Mouse (Mus musculus): ENCODE data around the gene Slc44a1. TPM values are rescaled to one million over a fixed set of nuclear protein-coding genes. Genes with fewer than 3 reads are reported as not detected.

Slc44a1 gene
- polyA plus RNA-seq, 1 experiment = 13.9 TPM

GRCm38 (mm10) chr4:53544889-53545288, 104.7 kb downstream of the Slc44a1 start:
- DNase-seq (ENCODE audit: low read depth) = no peak
- no peak for TF ChIP-seq POLR2A (IDR thresholded peaks at IDR 0.05; ENCODE audit: borderline replicate concordance, extremely low read depth, insufficient read depth, insufficient read length, poor library complexity, severe bottlenecking)
- TF ChIP-seq CTCF (IDR thresholded peaks at IDR 0.05; ENCODE audit: borderline replicate concordance, extremely low read depth, insufficient read depth, insufficient read length) = no peak

- DNase-seq (ENCODE audit: low read depth) = no peak
- TF ChIP-seq POLR2A (IDR thresholded peaks at IDR 0.05; ENCODE audit: borderline replicate concordance, extremely low read depth, insufficient read depth, insufficient read length, poor library complexity, severe bottlenecking) (no peak), CTCF (IDR thresholded peaks at IDR 0.05; ENCODE audit: borderline replicate concordance, extremely low read depth, insufficient read depth, insufficient read length) (no peak)
These were observed 107.2 kb downstream of the Slc44a1 start for GRCm38 (mm10) chr4:53547381-53547780.

GRCm38 (mm10) chr4:53549375-53549774, 109.2 kb downstream of the Slc44a1 start:
- DNase-seq (ENCODE audit: low read depth) = peak; percentile 61
- TF ChIP-seq CTCF (IDR thresholded peaks at IDR 0.05; ENCODE audit: borderline replicate concordance, extremely low read depth, insufficient read depth, insufficient read length) = no peak
- no peak for TF ChIP-seq POLR2A (IDR thresholded peaks at IDR 0.05; ENCODE audit: borderline replicate concordance, extremely low read depth, insufficient read depth, insufficient read length, poor library complexity, severe bottlenecking)

GRCm38 (mm10) chr4:53564618-53565017, 124.4 kb downstream of the Slc44a1 start:
- no peak for DNase-seq (ENCODE audit: low read depth)
- no peak for TF ChIP-seq POLR2A (IDR thresholded peaks at IDR 0.05; ENCODE audit: borderline replicate concordance, extremely low read depth, insufficient read depth, insufficient read length, poor library complexity, severe bottlenecking)
- TF ChIP-seq CTCF (IDR thresholded peaks at IDR 0.05; ENCODE audit: borderline replicate concordance, extremely low read depth, insufficient read depth, insufficient read length) = no peak

GRCm38 (mm10) chr4:53567065-53567464, 126.9 kb downstream of the Slc44a1 start:
- TF ChIP-seq CTCF (IDR thresholded peaks at IDR 0.05; ENCODE audit: borderline replicate concordance, extremely low read depth, insufficient read depth, insufficient read length) (no peak), POLR2A (IDR thresholded peaks at IDR 0.05; ENCODE audit: borderline replicate concordance, extremely low read depth, insufficient read depth, insufficient read length, poor library complexity, severe bottlenecking) (no peak)
- DNase-seq (ENCODE audit: low read depth) = no peak

GRCm38 (mm10) chr4:53575558-53575957, 135.3 kb downstream of the Slc44a1 start:
- DNase-seq (ENCODE audit: low read depth) = no peak
- TF ChIP-seq POLR2A (IDR thresholded peaks at IDR 0.05; ENCODE audit: borderline replicate concordance, extremely low read depth, insufficient read depth, insufficient read length, poor library complexity, severe bottlenecking) = no peak
- no peak for TF ChIP-seq CTCF (IDR thresholded peaks at IDR 0.05; ENCODE audit: borderline replicate concordance, extremely low read depth, insufficient read depth, insufficient read length)

- no peak for TF ChIP-seq CTCF (IDR thresholded peaks at IDR 0.05; ENCODE audit: borderline replicate concordance, extremely low read depth, insufficient read depth, insufficient read length)
- DNase-seq (ENCODE audit: low read depth) = no peak
These were observed 147.5 kb downstream of the Slc44a1 start for GRCm38 (mm10) chr4:53587676-53588075.

- DNase-seq (ENCODE audit: low read depth) = no peak
- TF ChIP-seq POLR2A (IDR thresholded peaks at IDR 0.05; ENCODE audit: borderline replicate concordance, extremely low read depth, insufficient read depth, insufficient read length, poor library complexity, severe bottlenecking) = no peak
- no peak for TF ChIP-seq CTCF (IDR thresholded peaks at IDR 0.05; ENCODE audit: borderline replicate concordance, extremely low read depth, insufficient read depth, insufficient read length)
These were observed 148.7 kb downstream of the Slc44a1 start for GRCm38 (mm10) chr4:53588936-53589335.

GRCm38 (mm10) chr4:53589466-53589865, 149.3 kb downstream of the Slc44a1 start:
- TF ChIP-seq POLR2A (IDR thresholded peaks at IDR 0.05; ENCODE audit: borderline replicate concordance, extremely low read depth, insufficient read depth, insufficient read length, poor library complexity, severe bottlenecking) (no peak), CTCF (IDR thresholded peaks at IDR 0.05; ENCODE audit: borderline replicate concordance, extremely low read depth, insufficient read depth, insufficient read length) (no peak)
- no peak for DNase-seq (ENCODE audit: low read depth)

- DNase-seq (ENCODE audit: low read depth) = no peak
- TF ChIP-seq POLR2A (IDR thresholded peaks at IDR 0.05; ENCODE audit: borderline replicate concordance, extremely low read depth, insufficient read depth, insufficient read length, poor library complexity, severe bottlenecking) (no peak), CTCF (IDR thresholded peaks at IDR 0.05; ENCODE audit: borderline replicate concordance, extremely low read depth, insufficient read depth, insufficient read length) (no peak)
These were observed 149.9 kb downstream of the Slc44a1 start for GRCm38 (mm10) chr4:53590163-53590562.

GRCm38 (mm10) chr4:53590691-53591447, 150.7 kb downstream of the Slc44a1 start:
- TF ChIP-seq POLR2A (IDR thresholded peaks at IDR 0.05; ENCODE audit: borderline replicate concordance, extremely low read depth, insufficient read depth, insufficient read length, poor library complexity, severe bottlenecking) (no peak), CTCF (IDR thresholded peaks at IDR 0.05; ENCODE audit: borderline replicate concordance, extremely low read depth, insufficient read depth, insufficient read length) (no peak)
- no peak for DNase-seq (ENCODE audit: low read depth)

- peak; percentile 13 for DNase-seq (ENCODE audit: low read depth)
These were observed 151.3 kb downstream of the Slc44a1 start for GRCm38 (mm10) chr4:53591536-53591935.

More at GRCm38 (mm10) chr4:53591536-53591935, 151.3 kb downstream of the Slc44a1 start:
- no peak for TF ChIP-seq CTCF (IDR thresholded peaks at IDR 0.05; ENCODE audit: borderline replicate concordance, extremely low read depth, insufficient read depth, insufficient read length)
- TF ChIP-seq POLR2A (IDR thresholded peaks at IDR 0.05; ENCODE audit: borderline replicate concordance, extremely low read depth, insufficient read depth, insufficient read length, poor library complexity, severe bottlenecking) = no peak
